Mouse (Mus musculus): ENCODE data around the gene Trim27. TPM values are rescaled to one million over a fixed set of nuclear protein-coding genes. Genes with fewer than 3 reads are reported as not detected.
A peak's percentile ranks its signal among the peaks of the same experiment; 100 is the strongest.

The Trim27 gene
- 10 to 100 TPM; 18.8 to 19.0 TPM for total RNA-seq (2021)

DNA sequence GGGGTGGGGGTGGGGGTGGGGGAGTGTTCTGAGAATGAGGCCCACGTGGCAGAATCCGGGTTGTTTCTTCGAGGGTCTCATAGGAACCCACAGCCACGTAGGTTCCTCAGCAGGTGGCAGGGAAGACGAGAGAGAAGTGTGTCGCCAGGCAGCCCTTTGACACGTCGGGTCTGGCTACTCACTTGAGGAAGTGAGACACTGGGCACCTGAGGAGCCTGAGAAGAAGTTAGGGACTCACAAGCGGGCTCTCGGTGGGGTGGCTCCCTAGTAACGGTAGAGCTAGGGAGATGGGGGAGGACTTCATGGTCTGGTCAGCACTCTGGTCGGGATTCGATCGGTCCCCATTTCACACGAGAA lies at the start of gene Trim27:
Trim27 (plus strand) TSS at position 79 of the 357 bp plus-strand sequence.
- DNase-seq (ENCODE audit: low spot score), result no peak
- intact Hi-C loops (cut with DNase I), result no loop called here

- intact Hi-C loops (cut with DNase I), result no loop called here
- no peak for DNase-seq (ENCODE audit: low spot score)
Measured at GRCm38 (mm10) chr13:21142421-21142820, 36.8 kb upstream of the Trim27 start.

DNA sequence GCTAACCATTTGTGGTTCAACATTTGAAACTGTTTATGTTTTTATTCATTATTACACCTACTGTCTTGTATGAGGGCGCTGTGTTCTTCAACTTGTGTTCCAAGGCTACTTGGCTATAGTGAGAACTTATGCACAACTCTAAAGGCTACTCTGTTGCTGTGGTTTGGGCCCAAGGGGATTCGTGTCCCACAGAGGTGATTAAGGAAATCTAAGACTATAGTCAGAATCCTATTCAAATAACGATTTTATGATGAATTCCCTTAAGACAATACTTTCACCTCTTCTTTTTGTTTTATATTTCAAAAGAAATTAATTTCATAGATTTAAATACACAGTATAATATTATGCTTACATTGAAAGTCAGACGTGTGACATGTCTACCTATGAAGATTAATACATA lies 33.5 kb upstream of the Trim27 start, which contains the start of gene Olfr1368:
Olfr1368 (minus strand) TSS at position 101 of the 400 bp plus-strand sequence.
- intact Hi-C loops (cut with DNase I), result no loop called here

GRCm38 (mm10) chr13:21155888-21156287 lies 23.4 kb upstream of the Trim27 start:
- no peak for DNase-seq (ENCODE audit: low spot score)
- intact Hi-C loops (cut with DNase I), result loop anchor here (5.0 kb wide), 2 partner anchors 171 to 859 kb away; no protein-coding TSS in a partner anchor

More for the DNA sequence above, 33.5 kb upstream of the Trim27 start, which contains the start of gene Olfr1368:
- no peak for DNase-seq (ENCODE audit: low spot score)

GRCm38 (mm10) chr13:21158071-21158470 lies 21.2 kb upstream of the Trim27 start:
- no peak for DNase-seq (ENCODE audit: low spot score)
- intact Hi-C loops (cut with DNase I), result loop anchor here (1.0 to 5.0 kb wide), 3 partner anchors 169 to 861 kb away; no protein-coding TSS in a partner anchor

DNA sequence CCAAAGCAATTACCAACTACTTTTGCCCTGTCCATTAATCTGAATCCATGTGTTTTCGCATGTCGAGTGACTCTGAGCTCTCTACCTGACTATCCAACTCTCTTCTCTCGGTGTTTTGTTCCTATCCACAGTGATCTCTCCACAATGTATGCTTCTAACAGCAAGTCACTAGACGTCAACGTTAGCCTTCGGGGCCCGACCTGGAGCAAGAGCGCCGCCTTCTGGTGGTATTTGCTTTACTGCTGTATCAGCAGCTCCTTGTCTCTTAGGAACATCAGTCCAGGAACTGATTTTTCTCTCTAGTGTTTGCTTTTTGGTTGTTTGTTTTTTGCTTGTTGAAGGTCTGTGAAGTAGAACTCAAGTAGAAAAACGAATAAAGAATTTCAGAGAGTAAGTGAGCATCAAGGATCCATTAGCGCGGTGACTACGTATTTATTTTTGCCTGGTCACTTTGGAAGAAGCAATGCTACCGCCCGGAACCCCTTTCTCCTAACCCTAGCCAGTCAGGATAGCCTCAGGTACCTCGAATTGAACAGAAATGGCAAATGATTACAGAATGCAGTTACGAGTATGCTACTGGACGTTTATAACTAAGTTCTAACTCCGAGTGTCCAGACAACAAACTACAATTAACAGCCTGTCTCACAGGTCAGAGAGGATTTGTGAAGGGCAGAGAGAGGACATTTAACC lies 20.3 kb upstream of the Trim27 start:
- no peak for DNase-seq (ENCODE audit: low spot score)
- intact Hi-C loops (cut with DNase I), result loop anchor here (1.0 to 5.0 kb wide), 3 partner anchors 168 to 862 kb away; no protein-coding TSS in a partner anchor

DNA sequence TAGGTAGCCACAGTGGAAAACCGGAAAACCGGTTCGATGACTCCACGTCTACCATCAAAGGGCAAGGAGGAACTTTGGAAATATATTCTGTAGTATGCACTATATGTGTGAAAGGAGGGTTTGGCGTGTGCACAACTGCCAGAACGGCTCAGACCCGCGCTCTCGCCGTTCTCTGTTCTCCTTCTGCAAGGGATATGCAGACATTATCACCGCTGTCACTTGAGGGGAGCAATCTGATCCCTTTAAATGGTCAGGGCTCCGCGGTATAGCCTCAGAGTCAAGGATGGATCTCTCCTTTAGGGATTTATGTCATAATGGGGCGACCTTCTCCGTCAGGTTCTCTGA lies 19.8 kb upstream of the Trim27 start:
- intact Hi-C loops (cut with DNase I), result loop anchor here (5.0 kb wide), 2 partner anchors 168 to 862 kb away; no protein-coding TSS in a partner anchor
- DNase-seq (ENCODE audit: low spot score), result no peak

DNA sequence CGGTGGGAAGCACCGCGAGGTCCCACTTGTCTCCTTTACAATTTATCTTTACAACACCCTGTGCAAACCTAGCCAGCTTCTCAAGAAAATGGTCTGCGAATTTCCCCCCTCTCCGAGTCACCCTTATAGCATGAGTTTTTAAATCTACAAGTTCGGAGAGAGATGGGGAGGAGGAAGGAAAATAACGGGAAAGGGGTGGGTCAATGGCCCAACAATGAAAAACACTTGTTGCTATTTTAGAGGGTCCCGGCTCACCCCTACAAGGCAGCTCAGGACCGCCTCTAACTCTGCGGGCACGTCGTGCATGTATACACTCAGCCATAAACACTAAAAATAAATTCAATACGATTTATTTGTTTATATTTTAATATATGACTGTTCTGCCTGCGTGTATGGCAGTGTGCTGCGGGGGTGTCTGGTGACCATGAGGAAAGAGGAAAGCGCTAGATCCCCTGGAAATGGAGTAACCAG lies 19.2 kb upstream of the Trim27 start:
- intact Hi-C loops (cut with DNase I), result loop anchor here (10.0 kb wide), 1 partner anchor 785 kb away; the partner anchor contains the start of gene Zfp184
- no peak for DNase-seq (ENCODE audit: low spot score)

- intact Hi-C loops (cut with DNase I), result loop anchor here (10.0 kb wide), 1 partner anchor 784 kb away; the partner anchor contains the start of gene Zfp184
- peak; percentile 82 for DNase-seq (ENCODE audit: low spot score)
Measured at GRCm38 (mm10) chr13:21160657-21161590, 18.3 kb upstream of the Trim27 start.

GRCm38 (mm10) chr13:21161591-21161990 lies 17.7 kb upstream of the Trim27 start:
- no peak for DNase-seq (ENCODE audit: low spot score)
- intact Hi-C loops (cut with DNase I), result loop anchor here (10.0 kb wide), 1 partner anchor 783 kb away; the partner anchor contains the start of gene Zfp184

DNA sequence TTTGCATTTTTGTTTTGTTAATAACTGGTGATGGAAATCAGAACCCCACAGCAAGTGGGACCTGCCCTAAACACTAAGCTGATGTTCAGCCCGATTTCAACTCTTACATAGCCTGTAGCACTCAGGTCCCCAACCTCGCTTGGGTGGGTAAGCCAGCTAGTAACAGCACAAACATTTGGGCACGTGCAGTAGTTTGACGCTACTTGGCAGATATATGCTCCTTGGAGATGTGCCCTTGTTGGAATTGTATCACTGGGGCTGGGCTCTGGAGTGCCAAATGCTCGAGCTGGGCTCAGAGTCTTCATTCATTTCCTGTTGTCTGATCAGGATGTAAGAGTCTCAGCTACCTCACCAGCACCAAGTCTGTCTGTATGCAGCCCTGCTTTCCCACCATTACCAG lies 16.7 kb upstream of the Trim27 start:
- no peak for DNase-seq (ENCODE audit: low spot score)
- intact Hi-C loops (cut with DNase I), result loop anchor here (10.0 kb wide), 1 partner anchor 782 kb away; the partner anchor contains the start of gene Zfp184

- peak; percentile 41 for DNase-seq (ENCODE audit: low spot score)
- intact Hi-C loops (cut with DNase I), result loop anchor here (5.0 to 10.0 kb wide), 2 partner anchors 545 to 778 kb away; partner anchors contain the start of gene Zfp184
Measured at GRCm38 (mm10) chr13:21166936-21167909, 12.0 kb upstream of the Trim27 start.

GRCm38 (mm10) chr13:21167910-21168300 lies 11.3 kb upstream of the Trim27 start:
- no peak for DNase-seq (ENCODE audit: low spot score)
- intact Hi-C loops (cut with DNase I), result loop anchor here (5.0 to 10.0 kb wide), 2 partner anchors 544 to 777 kb away; partner anchors contain the start of gene Zfp184

DNA sequence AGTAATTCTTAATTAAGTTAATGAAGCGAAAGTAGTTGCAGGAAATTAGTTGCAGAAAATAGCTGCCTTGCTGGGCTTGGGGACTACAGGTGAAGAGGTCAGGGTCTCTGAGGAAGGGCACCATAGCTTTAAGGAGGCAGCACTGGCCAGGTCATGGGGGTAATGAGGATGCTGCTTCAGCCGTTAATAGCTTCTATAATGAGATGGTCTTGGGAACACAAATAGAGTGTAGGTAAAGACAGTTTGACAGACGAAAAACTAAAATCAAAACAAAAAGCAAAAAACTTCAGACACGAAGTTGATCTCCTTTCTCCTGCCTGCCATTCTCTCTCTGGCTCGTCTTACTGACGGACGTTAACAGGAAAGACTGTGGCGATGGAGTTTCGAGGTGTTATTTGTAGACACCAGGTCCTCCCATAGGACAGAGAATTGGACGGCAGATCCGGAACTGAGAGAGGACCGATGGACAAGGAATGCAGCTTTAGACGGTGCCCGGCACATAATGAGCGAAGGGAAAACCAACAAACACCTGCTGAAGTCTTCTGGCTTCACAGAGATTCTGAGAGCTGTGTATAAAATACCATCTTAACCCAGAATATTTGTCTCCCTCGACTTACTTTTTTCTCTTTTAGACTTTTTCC lies 10.8 kb upstream of the Trim27 start:
- no peak for DNase-seq (ENCODE audit: low spot score)
- intact Hi-C loops (cut with DNase I), result loop anchor here (5.0 to 10.0 kb wide), 2 partner anchors 544 to 776 kb away; partner anchors contain the start of gene Zfp184

GRCm38 (mm10) chr13:21169121-21169656 lies 10.1 kb upstream of the Trim27 start:
- no peak for DNase-seq (ENCODE audit: low spot score)
- intact Hi-C loops (cut with DNase I), result loop anchor here (5.0 to 10.0 kb wide), 2 partner anchors 543 to 776 kb away; partner anchors contain the start of gene Zfp184

DNA sequence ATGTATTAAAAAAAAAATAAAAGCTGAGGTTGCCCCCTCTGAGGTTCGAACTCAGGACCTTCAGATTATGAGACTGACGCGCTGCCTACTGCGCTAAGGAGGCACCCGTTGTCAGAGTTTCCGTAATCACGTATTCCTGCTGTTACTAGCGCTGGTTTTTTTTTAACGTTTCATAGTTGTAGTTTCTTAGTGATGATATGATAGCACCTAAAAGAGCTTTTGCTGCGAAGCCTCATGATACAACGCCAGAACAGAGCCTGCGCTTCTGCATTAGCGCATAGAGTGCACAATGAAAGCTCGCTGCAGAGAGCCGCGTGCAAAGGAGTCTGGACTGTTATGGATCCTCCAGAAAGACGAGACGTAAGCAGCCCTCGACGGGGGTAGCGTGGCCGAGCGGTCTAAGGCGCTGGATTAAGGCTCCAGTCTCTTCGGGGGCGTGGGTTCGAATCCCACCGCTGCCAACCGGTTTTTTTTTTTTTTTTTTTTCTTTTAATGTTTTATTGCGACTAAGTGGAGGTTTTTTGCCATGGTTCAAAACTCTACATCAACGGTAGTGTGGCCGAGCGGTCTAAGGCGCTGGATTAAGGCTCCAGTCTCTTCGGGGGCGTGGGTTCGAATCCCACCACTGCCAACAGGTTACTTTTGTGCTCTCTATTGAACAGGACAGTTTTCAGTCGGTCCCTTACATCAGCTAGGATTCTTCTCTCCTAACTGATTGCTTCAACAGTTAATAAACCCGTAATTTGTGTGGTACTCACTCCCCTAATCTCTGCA lies 9.4 kb upstream of the Trim27 start:
- peak; percentile 59 for DNase-seq (ENCODE audit: low spot score)
- intact Hi-C loops (cut with DNase I), result loop anchor here (5.0 to 10.0 kb wide), 6 partner anchors 62 to 852 kb away; partner anchors contain the start of gene Zfp184
